Mouse (Mus musculus) testis, adult 2 months (tissue): ENCODE results near the gene Mmp2. TPM values are rescaled to one million over a fixed set of nuclear protein-coding genes. Genes with fewer than 3 reads are reported as not detected.

Experiments
- H3K27ac ChIP-seq: fragments of 200-500 bp; 2 replicates; pipeline ENCODE4 v1.5.1; 2012; ENCODE audit warnings: low read depth, low read length; ENCODE audit not compliant: control insufficient read depth, insufficient read depth
- H3K27me3 ChIP-seq: fragments of 200-500 bp; 2 replicates; pipeline ENCODE4 v1.6.1; 2012; ENCODE audit warnings: mild to moderate bottlenecking, low read length, moderate library complexity; ENCODE audit not compliant: control insufficient read depth, insufficient read depth
- H3K36me3 ChIP-seq: fragments of 200-500 bp; 2 replicates; pipeline ENCODE4 v1.6.1; 2012; ENCODE audit warnings: mild to moderate bottlenecking, low read length; ENCODE audit not compliant: control insufficient read depth, insufficient read depth
- H3K4me1 ChIP-seq: fragments of 200-500 bp; 2 replicates; pipeline ENCODE4 v1.6.1; 2012; ENCODE audit warnings: low read length; ENCODE audit not compliant: control insufficient read depth, insufficient read depth
- H3K4me3 ChIP-seq: fragments of 200-500 bp; 2 replicates; pipeline ENCODE4 v1.5.1; 2012; ENCODE audit warnings: low read depth, mild to moderate bottlenecking, low read length, moderate library complexity, mixed read lengths; ENCODE audit not compliant: control insufficient read depth
- CTCF ChIP-seq: fragments of 200-500 bp; IDR thresholded peaks from 2 replicates; pipeline ENCODE4 v1.5.1; 2012; ENCODE audit warnings: low read depth, mild to moderate bottlenecking, inconsistent platforms, low read length, moderate library complexity; ENCODE audit not compliant: control insufficient read depth, insufficient read depth, insufficient replicate concordance
- POLR2A ChIP-seq: fragments of 200-500 bp; IDR thresholded peaks from 2 replicates; pipeline ENCODE4 v1.6.1; 2012; ENCODE audit warnings: low read depth, mild to moderate bottlenecking, inconsistent platforms, low read length, moderate library complexity; ENCODE audit not compliant: control insufficient read depth
- polyA plus RNA-seq: library from polyadenylated mRNA; depleted of rRNA; stranded (reverse); fragments of >200 nt; gene quantifications from 2 replicates; pipeline ENCODE4 v1.2.3, GENCODE M21; 2012; rRNA removed

Mmp2 gene
- polyA plus RNA-seq, 1 experiment: 4.7 TPM

DNA sequence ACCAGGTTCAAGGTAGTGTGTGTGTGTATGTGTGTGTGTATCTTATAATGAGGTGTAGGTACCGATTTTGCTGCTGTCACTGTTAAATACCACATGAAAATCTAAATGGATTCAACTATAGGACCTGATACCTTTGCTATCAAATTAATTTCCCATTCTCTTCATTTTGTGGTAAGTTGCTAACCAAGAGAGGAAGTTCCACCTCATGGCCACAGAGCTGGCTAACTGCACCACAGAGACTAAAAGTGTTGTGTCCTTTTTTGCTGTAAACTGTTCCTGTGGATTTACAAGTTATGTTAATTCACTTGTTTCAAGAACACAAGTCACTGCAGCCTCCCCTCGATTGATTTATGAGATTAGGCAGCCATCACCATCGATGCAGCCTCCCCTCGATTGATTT is 70.7 kb downstream of the Mmp2 start:
- Histone ChIP-seq H3K4me3 (no peak overlapping the region), H3K27me3 (no peaks in the 10 kb centered on the region), H3K27ac (no peak overlapping the region), H3K4me1 (peaks cover 6% of the 10 kb centered on the region), H3K36me3 (no peaks in the 10 kb centered on the region)
- TF ChIP-seq CTCF: no peak
- no peak for TF ChIP-seq POLR2A

DNA sequence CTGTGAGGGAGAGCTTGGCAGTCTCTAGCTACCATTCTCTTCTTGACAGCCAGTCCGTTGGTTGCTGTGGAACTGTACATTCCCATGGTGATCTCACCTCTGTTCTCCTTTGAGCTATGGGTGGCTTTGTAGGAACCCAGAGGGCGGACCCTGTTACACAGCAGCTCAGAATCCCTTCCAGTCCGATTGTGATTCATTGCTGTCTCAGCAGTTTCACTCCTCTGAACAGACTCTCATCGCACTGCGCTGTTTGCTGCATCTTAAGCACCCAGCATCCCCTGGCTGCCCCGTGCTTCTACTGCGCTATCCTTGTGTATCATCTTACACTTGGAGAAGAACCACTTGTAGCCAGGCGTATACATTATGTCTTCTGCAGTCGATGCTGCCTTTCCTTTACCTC is 72.5 kb downstream of the Mmp2 start:
- Histone ChIP-seq H3K4me1 (peaks cover 6% of the 10 kb centered on the region), H3K36me3 (no peaks in the 10 kb centered on the region), H3K4me3 (no peak overlapping the region), H3K27ac (no peak overlapping the region), H3K27me3 (no peaks in the 10 kb centered on the region)
- TF ChIP-seq POLR2A (no peak), CTCF (no peak)

DNA sequence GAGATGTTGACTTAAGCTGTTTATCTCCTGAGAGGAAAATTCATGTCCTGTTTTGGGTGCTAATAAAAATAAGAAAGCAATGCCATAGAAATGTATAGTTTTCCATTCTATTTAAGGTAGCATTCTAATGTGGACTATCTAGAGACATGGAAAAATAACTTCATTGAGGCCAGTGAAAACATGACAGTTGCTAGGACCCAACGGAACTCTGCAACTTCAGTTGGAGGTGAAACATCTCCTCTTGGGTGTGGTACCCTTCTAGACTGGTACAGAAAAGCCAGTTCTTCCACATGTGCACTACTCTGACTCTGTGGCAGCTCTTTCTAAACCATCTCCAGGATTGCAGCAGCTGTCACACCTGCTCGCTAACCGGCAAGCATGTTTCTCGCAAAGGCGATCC is 74.0 kb downstream of the Mmp2 start, which contains the start of gene Capns2:
Capns2 (plus strand) TSS at position 301 of the 400 bp plus-strand sequence.
- TF ChIP-seq POLR2A: no peak
- TF ChIP-seq CTCF: no peak
- Histone ChIP-seq H3K4me3 (no peak within 1 kb of the TSS), H3K27me3 (no peaks in the 10 kb centered on the region), H3K36me3 (no peaks in the 10 kb centered on the region), H3K27ac (no peak within 1 kb of the TSS), H3K4me1 (peaks cover 6% of the 10 kb centered on the region)

DNA sequence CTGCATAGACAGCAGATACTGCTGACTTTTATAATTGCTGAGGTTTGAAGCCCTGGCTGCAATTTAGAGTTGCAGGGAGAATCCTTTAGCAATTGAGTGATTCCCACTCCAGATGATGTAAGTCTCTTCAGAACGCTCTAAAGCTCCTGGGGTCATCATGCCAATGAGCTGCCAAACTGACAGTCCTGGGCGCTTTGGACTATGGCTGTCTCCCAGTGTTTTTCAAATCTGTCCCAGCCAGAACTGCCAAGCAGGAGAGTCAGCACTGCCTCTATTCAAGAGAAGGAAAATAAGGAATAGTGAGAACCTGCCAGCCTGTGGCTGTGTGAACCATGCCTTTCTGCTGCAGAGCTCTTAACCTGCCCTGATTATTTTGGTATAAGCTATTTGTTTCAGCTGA is 75.9 kb downstream of the Mmp2 start:
- Histone ChIP-seq H3K27ac (no peak overlapping the region), H3K4me1 (peaks cover 6% of the 10 kb centered on the region), H3K27me3 (no peaks in the 10 kb centered on the region), H3K4me3 (no peak overlapping the region), H3K36me3 (no peaks in the 10 kb centered on the region)
- no peak for TF ChIP-seq CTCF
- TF ChIP-seq POLR2A: no peak

Other genes with a start within 250 kb of the Mmp2 start
- gene Irx6, start 153.0 kb upstream of the Mmp2 start, polyA plus RNA-seq: not detected in 2 replicates
- gene Lpcat2, start 28.0 kb downstream of the Mmp2 start, polyA plus RNA-seq: 0.13 and 0.25 TPM in 2 replicates
- 1.7 TPM in 2 replicates for gene Capns2, start 74.1 kb downstream of the Mmp2 start, polyA plus RNA-seq
- 0.02 and 0.05 TPM in 2 replicates for gene Slc6a2, start 132.8 kb downstream of the Mmp2 start, polyA plus RNA-seq
- gene Ces1a, start 220.9 kb downstream of the Mmp2 start, polyA plus RNA-seq: 1.5 TPM in 2 replicates